Mouse (Mus musculus) B cell, adult 2 months (primary cell): ENCODE results near the gene Tesk1.

Source experiments
- DNase-seq, 2 experiments: peaks; one replicate each; pipeline ENCODE4 v3.0.0; 2022

The Tesk1 gene

DNA sequence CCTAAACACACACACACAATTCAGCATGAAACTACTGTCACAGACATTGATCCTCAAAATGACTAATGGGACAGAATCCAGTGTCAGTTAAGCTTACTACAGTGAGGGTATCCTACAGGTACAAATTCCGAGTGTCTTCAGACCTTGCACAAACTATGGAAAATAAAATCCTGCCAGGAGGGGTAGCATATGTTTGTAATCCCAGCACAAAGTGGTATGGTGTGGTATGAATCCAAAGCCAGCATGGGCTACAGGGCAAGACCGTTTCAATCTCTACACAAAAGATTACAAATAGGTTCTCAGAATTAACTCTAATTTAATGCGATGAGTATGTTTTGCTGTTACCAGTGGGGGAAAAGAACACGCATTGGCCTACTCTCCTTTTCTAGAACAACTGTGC is at the start of gene Tesk1:
TSS of gene Tesk1 (plus strand) at position 301 of the 400 bp plus-strand sequence.
- DNase-seq: no peak

DNA sequence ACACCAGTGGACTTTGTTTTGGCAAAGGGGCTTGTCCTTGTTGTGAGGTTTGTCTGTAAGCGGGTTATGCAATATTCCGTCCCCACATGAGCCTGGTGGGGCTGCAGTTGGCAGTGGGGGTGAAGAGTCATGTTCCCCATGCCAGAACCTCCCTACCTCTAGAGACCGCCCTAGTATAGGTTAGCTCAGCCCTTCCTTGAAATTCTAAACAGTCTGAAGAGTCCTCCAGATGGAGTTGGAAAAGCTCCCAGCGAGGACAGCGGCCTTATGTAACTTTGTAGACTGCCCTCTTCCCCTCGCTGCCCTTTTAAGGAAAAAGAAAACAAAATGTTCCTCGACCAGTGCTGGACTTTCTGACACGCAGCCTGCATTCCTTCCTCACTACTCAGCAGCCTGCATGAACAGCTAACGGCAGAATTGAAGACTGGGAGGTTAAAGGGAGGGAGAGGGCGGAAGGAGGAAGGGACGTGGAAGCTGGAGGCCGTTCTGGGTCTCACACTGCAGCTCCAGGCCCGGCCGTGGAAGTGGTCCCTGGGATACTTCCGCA is 47.3 kb upstream of the Tesk1 start:
- DNase-seq: no peak

DNA sequence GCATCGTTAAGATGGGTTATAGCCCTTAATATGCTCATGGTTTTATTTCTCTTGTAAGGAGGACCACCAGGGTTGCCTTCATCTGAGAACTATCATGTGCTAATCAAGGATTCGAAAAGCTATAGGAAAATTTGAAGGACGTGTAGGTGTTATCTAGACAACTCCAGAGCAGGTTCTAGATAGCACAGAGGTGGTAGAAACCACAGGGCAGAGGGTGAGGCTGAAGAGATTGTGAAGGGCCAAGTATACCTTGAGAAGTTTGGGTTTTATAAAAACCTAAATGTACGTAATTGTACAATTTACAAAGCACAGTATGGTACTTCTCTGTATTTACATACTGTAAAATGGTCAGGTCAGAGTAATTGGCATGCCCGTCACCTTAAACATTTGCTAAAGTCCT is 46.6 kb upstream of the Tesk1 start:
- DNase-seq: no peak

DNA sequence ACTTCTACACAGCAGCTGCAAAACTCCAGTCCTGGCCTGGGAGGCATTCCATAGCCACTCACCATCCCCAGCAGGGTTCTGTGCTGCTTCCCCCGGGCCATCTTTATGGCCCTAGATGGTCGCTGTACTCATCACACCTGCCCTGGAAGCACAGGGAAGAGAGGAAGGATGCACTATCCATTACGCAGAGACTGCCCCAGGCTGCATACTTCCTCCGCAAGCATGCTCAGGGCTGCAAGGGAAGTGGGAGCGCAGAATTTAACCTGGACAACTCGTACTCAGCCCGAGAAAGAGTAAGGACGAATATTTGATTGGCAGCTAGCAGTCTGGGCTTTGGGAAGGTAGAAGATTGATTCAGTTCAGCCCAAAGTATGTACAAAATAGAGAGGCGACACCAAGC is 45.9 kb upstream of the Tesk1 start:
- DNase-seq: no peak

DNA sequence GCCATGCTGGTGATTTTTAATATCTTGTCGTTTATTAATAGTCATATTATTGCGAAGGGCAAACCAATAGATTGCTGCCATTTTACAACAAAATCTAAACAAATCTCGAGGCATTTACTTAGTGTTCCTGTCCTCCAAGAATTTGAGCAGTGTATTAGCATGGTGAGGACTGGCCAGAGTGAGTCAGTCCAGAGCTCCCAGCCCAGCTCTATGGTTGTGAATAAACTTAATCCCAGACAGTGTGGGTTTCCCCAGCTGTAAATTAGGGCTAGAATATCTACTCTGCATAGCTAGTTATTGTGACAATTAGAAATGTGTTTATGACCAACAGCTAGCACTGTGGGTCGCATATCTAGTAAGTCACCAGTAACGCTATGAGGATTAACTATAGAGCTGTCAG is 45.4 kb upstream of the Tesk1 start:
- DNase-seq: no peak

DNA sequence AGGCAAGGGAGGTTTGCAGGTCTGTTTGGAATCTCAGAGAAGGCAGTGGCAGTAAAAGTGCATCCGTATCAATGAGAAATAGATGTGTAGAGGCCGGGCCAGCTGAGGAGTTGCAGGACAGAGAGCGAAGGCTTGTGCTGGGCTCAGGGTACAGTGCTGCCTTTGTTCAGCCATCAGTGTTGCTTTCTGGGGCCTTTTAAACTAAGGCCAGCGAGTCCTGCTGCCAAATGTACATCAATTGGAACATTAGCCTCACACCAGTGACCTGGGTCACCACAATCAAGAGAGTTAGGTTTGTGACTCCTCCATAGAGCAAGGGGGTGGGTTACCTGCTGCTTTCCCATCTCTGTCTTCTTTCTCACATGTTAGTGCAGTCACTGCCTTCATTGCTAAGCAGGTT is 43.7 kb upstream of the Tesk1 start:
- no peak for DNase-seq

DNA sequence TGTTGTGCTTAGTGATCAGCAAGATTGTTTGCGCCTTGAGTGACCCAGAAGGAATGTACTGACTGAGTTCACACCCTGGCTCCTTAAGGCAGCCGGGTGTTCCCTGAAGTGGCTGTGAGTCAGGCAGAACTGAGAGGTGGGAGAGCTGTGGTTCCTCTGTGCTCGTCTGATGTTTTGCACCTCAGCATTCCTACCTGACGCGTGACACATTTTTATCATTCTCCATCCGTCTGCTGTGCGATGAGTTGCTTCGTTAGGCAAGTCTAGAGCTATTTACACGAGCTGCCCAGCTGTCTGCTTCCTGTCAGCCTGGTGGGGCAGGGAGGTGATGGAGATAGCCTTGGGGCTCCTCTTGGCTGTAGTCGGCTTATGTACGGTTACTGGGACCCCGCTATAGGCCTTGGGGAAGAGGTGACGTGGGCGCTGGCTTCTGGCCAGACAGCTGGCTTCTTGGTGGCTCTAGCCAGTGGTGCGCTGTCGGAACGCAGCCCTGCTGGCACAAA is 42.9 kb upstream of the Tesk1 start:
- no peak for DNase-seq

DNA sequence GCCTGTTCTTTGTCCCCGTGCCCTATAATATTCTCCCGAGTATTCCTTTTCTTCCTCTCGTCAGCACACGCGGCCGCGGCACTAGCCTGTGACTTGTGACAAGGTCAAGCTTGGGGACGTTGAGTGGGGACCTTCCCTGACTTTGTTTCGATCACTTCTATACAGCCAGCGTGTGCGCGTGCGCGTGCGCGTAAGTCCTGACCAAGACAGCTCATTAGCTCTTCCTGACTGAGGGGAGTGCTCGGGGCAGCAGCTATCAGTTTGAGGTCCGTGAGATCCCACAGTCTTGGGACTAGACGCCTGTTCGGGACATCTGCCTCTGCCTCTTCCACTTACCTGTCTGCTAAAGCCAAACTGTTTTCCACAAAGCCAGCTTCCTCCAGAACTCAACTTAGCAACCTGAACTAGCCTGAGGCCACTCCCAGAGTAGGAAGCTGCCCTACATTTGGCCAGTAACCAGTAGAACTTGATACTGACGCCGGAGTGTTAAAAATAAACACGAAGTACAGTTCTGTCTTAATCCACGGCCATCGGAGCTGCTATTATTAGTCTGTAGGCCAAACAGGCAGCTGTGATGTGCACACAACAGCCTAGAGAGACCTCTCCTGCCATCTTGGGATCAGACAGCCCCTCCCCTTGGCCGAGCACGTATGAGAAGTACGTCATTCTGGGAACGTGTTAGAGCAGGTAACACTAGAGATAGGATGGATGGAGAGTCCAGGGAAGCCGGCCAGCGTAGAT is 42.2 kb upstream of the Tesk1 start:
- no peak for DNase-seq

DNA sequence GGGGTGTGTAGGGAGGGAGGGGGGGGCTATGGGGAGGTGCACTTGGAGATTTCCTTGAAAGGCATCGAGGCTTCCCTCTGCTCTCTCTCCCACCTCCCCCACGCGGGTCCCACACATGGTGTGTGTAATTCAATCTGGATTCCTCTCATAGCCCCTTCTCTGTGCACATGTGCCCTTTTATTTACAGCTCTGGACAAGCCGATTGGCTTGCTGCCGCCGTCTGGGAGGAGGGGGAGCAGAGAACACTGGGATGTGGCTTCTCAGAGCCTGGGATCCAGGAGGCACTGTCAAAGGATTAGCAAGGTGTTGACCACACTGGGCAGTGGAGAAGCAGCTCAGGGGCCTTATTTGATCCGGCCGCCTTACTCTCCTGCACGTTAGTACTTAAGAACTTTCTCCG is 40.8 kb upstream of the Tesk1 start:
- DNase-seq: no peak

DNA sequence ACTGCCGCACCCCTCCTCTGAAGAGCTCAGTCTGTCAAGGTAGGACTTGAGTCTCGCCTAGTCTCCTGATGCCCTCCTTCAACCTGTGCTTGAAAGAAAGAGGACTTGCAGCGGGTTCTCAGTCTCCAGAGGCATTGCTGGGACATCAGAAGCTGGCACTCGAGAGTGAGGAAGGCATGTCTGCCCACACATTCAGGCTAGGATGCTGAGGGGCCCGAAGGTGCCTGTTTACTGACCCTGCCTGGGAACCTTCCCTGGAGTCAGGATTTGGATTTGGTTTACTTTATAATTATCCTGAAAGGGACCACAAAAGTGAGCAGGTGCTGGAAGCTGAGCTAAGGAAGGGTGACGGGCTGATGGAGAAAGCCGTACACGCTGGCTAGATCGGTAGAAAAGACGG is 40.3 kb upstream of the Tesk1 start:
- DNase-seq: no peak

DNA sequence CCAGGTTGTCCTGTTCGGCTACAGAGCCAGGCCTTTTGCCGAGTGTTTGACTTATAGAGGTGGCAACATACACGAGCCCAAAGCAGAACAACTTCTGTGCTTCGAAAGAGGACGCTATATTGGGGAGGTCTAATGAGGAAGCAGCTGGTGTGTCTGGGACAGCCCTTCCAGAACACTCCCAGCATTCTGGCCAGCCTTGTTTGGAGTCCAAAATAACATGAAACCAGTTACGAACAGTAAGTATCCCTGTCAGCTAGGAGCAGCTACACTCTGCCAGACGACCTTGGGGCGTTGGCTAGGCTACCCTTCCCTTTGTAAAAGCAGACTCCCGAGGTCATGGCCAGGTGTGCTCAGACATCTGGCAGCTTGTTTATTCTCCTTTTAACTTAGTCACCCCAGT is 39.5 kb upstream of the Tesk1 start:
- no peak for DNase-seq

DNA sequence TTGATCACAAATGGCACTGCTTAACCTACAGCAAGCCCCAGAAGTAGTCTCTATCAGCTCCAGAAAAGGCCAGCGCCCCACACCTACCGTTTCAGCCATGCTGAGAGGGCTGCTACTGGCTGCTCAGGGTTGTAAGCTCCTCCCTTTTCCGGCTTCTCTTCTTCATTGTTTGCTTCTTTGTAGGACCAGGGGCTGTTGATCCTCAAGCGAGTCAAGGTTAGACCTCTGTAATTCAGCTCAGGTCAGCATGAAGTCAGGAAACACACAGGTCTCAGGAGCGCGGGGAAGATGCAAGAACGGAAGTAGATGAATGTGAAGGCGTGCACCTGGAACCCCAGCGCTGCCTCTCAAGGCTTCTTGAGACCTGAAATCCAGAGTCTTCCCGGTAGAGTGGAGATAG is 37.0 kb upstream of the Tesk1 start:
- no peak for DNase-seq

DNA sequence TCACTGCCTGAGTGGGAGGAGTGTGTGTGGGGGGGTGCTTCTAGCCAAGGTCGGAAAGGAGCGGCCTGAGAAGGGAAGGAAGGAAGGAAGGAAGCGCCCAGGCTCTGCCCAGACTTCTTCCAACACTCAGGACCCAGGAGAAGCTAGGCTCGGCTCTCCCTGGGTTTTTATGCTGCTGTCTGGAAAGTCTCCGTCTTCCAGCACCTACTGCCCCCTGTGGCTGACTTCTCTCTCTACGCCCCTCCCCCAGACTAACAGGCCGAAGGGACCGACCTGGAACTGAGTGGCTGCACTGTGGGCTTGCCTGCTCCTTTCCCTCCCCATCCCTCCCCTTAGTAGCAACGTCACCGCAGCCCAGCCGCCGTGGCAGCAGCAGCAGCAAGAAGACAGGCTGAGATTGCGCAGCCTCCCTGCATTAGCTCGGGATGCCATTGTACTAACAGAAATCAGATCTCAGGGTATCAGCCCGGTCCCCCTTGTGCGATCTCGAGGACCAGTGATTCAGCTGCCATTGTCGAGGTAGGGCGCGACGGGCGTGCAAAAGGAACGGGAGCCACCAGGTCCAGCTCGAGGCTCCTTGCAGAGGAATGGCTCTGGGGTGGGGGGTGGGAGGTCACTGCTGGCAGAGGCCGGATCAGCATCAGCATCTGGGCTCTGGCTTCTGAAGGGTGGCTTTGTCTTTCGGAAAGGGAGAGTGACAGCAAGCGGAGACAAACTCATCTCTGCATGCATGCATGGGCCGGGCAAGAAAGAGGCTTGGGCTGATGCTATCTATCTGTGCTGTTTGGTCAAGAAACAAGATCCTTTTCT is 35.4 kb upstream of the Tesk1 start:
- no peak for DNase-seq

DNA sequence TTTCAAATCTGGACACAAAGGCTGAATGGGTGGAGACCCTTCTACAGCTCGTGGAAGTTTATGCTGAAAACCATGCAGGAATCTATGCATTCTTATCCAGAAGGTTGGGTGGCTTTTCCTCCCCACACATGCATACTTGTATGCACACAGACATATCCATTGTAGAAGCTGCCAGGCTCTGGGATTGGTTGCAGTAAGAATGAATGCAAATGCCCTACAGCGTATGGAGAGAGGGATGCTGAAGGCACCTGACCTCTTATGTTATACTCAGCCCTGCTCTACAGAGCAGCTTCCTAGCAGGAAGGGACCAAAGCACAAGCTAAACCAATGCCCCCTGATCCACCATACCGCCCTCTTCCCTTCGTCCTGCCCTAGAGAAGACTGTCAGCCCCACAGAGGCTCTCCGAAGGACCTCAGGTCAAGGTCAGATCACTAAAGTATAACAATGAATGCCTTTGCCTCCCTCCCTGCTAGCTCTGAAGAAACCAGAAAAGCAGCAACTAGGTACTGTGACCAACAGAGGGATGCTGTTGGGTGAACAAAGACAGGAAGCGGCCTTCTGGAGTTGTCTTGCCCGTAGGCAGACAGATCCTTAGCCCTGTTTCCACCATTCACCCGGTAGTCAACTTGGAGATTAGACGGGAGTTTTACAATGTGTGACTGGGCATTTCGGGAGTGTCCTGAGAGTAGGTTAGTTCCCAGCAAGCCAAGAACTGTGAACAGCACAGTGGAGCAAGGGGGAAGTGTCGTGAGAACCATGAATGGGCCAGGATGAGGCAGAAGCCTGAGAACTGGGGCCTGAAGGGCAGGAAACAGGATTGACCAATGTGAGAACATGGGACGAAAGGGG is 34.4 kb upstream of the Tesk1 start:
- DNase-seq: no peak

DNA sequence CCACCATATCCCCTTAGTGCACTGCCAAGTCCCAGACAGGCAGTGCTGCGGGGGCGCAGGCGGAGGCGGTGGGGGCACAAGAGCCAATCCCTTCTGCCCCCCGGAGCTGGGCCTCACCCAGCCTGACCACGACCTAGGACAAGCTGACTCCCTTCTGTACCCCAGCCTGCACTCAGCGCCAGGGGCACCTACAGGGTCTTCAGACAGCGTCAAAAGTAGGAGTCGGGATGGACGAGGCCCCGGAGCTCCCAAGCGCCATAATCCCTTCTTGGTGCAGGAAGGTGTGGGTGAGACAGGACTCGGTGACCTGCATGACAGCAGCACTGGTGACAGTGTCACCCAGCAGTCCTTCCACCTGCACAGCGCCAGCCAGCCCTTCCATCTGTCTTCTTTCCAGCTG is 27.0 kb upstream of the Tesk1 start:
- DNase-seq: no peak

DNA sequence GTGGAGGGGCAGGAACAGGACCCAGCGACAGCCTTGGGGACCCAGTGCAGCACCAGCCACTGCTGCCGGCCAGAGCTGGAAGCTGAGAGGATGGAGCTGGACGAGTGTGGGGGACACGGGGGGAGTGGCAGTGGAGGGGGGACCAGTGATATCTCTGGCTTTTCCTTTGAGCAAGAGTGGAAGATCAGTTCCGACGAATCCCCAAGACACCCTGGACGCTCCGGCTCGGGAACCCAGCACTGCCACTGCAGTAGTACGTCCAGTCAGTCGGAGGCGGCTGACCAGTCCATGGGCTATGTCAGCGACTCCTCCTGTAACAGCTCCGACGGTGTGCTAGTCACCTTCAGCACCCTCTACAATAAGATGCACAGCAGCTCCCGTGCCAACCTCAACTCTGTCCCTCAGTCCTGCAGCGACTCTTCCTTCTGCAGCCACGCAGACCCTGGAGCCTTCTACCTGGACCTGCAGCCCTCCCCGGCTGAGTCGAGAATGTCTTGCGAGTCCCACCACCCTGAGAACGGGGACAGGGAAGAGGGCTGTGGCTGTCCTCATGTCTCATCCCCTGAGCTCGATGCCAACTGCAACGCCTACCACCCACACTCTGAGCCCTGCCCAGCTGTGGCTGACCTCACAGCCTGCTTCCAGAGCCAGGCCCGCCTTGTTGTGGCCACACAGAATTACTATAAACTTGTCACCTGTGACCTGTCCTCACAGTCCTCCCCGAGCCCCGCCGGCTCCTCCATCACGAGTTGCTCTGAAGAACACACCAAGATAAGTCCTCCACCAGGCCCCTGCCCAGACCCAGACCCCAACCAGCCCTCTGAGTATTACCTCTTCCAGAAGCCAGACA is 26.3 kb upstream of the Tesk1 start:
- no peak for DNase-seq

DNA sequence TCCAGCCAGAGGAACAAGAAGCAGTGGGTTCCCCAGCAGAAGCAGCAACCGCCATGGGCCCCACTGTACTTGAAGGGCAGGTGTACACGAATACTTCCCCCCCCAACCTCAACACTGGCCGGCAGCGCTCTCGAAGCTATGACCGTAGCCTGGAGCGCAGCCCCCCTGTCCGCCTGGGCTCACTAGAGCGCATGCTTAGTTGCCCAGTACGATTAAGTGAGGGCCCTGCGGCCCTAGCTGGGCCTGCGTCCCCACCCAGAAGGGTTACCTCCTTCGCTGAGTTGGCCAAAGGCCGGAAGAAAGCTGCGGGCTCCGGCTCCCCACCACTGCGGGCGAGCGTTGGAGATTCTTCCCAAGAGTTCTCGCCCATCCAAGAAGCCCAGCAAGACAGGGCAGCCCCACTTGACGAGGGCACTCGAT is 25.7 kb upstream of the Tesk1 start:
- DNase-seq: no peak

DNA sequence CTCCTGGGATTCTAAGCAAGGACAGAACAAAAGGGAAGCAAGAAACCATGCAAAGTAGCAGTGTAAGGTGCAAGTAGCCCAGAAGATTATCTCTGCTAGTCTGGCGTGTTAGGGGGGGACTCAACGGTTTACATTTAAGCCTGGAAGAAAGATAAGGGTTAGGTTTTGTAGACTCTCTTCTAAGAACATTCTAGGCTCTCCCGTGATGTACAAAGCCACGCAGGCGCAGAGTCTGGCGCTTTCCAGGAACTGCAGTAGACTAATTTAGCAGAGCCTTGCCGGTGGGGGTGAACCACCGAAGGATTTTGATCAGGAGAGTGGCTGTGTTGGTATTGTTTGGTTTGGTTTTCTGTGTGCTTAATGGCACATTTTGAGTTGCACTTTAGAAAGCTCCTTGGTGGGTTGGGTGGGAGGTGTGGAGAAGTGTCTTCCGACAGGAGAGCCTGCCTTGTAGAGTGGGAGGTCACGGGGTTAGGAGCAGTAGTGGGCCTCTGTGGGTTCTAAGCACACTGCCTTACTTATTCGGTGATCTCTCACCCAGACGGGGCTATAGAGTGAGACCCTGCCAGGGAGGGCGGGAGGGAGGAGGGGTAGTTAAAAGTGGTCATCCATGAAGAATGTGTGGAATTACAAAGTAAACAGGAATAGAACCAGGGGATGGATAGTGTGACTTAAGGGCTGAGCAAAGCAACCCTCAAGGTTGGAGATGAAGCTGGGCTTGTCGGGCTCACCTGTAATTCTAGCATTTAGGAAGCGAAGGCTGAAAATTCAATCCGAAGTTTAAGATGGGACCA is 24.3 kb upstream of the Tesk1 start:
- no peak for DNase-seq

DNA sequence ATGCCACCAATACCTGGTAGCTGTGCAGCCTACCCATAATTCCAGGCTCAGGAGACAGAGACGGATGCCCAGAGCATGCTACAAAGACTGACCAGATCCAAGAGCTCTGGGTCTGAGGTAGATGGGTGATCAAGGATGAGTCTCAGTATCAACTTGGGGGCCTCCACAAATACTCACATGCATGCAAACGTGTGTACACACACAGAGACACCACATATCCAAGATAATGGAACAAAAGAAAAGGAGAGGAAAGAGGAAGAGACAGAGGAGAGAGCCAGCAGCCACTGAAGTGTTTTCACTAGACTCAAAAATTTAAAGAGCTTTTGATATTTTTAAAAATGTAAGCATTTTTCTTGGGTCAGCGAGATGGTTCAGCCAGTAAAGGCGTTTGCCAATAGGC is 23.3 kb upstream of the Tesk1 start:
- no peak for DNase-seq

DNA sequence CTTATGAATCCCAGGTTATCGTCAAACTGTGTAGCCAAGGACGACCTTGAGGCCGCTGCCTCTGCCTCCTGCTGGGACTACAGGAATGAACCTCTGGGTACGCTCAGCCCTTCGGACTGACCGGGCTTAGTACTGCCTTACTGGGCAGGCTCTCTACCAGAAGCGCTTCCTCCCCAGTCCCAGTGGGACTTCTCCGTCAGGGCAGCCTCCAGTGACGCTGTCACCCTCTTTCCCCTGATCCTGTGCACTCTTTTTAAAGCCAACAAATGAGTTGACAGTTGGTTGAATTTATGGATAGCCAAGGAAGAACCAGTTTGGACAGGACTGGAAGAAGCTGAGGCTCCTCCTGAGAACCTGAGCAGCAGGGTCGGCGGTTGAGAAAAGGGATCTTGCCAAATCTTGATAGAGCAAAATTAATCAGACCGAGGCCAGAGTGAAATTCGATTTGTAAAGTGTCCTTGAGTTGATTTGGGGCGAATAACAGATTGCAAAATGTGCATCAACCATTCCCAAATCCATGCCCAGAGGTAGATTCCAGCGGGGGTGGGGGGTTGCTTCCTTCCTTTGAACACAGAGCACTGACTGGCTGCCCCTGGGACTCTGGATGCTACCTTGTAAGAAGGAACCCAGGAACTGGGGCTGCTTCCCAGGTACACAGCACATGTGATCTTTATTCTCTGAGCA is 22.6 kb upstream of the Tesk1 start:
- no peak for DNase-seq
